Mouse (Mus musculus): Measurements from ENCODE around the gene Igsf6. TPM values are rescaled to one million over a fixed set of nuclear protein-coding genes. Genes with fewer than 3 reads are reported as not detected.
A peak's percentile ranks its signal among the peaks of the same experiment; 100 is the strongest.
"Not testable (repeated sequence)": the region's sequence is repeated elsewhere in the genome, so short reads cannot be mapped to it uniquely, and the experiment has no call there.

Gene Igsf6
- total and polyA plus RNA-seq, 3 experiments: 0.76 to 1.5 (median 0.98) TPM

GRCm38 (mm10) chr7:121041989-121042388 lies 32.4 kb downstream of the Igsf6 start:
- Histone ChIP-seq H3K79me2 (replicated peaks; ENCODE audit: control insufficient read depth, insufficient read depth, low read length) (peaks cover 13% of the 10 kb centered on the region), H3K36me3 (ENCODE audit: control insufficient read depth, insufficient read depth, low read length) (peaks cover 29% of the 10 kb centered on the region), H3K4me1 (ENCODE audit: control insufficient read depth, insufficient read depth, low read length) (peaks cover 16% of the 10 kb centered on the region), H3K27me3 (ENCODE audit: control insufficient read depth, insufficient read depth, low read length) (no peaks in the 10 kb centered on the region), H3K27ac (peak overlapping the region; percentile 2; the same call in 1 of the 2 replicates), H3K4me3 (no peak overlapping the region), H3K9ac (ENCODE audit: low read depth, low read length) (no peak overlapping the region)
- intact Hi-C loops (cut with DNase I): no loop called here
- WGBS: 67% methylated on average over 1 of the region's 1 CpGs
- TF ChIP-seq CTCF (IDR thresholded peaks at IDR 0.05) (no peak), POLR2A (IDR thresholded peaks at IDR 0.05; ENCODE audit: insufficient read depth, low read depth, low read length) (no peak), EP300 (IDR thresholded peaks at IDR 0.05; ENCODE audit: insufficient read depth, low read depth, low read length) (no peak)
- no peak for DNase-seq

- 70% methylated on average over 4 of the region's 4 CpGs for WGBS
- intact Hi-C loops (cut with DNase I): no loop called here
- TF ChIP-seq CTCF (IDR thresholded peaks at IDR 0.05): no peak
- no peak for TF ChIP-seq EP300 (IDR thresholded peaks at IDR 0.05; ENCODE audit: insufficient read depth, low read depth, low read length)
- no peak for TF ChIP-seq POLR2A (IDR thresholded peaks at IDR 0.05; ENCODE audit: insufficient read depth, low read depth, low read length)
Measured at GRCm38 (mm10) chr7:121040595-121040994, 33.8 kb downstream of the Igsf6 start.

GRCm38 (mm10) chr7:121035161-121035721 lies 39.1 kb downstream of the Igsf6 start:
- Histone ChIP-seq H3K9ac (ENCODE audit: low read depth, low read length) (peak overlapping the region; percentile 97), H3K79me2 (replicated peaks; ENCODE audit: control insufficient read depth, insufficient read depth, low read length) (peaks cover 2% of the 10 kb centered on the region), H3K36me3 (ENCODE audit: control insufficient read depth, insufficient read depth, low read length) (peaks cover 5% of the 10 kb centered on the region), H3K27ac (peak overlapping the region; percentile 97), H3K4me3 (peak overlapping the region; percentile 98), H3K27me3 (ENCODE audit: control insufficient read depth, insufficient read depth, low read length) (no peaks in the 10 kb centered on the region; the same call in 1 of the 2 replicates), H3K4me1 (ENCODE audit: control insufficient read depth, insufficient read depth, low read length) (peaks cover under 1% of the 10 kb centered on the region; the same call in 1 of the 2 replicates)
- intact Hi-C loops (cut with DNase I): loop anchor here (2.0 to 10.0 kb wide), 4 partner anchors 37 to 400 kb away; partner anchors contain the start of genes Cdr2, Igsf6, Mfsd13b and Uqcrc2
- WGBS: 1% methylated on average over 21 of the region's 24 CpGs
- DNase-seq: peak in 1 of 2 experiments; percentile 69
- peak; percentile 39; the same call in 1 of the 2 replicates for TF ChIP-seq EP300 (IDR thresholded peaks at IDR 0.05; ENCODE audit: insufficient read depth, low read depth, low read length)
- TF ChIP-seq CTCF (IDR thresholded peaks at IDR 0.05): no peak
- TF ChIP-seq POLR2A (IDR thresholded peaks at IDR 0.05; ENCODE audit: insufficient read depth, low read depth, low read length): no peak

More at GRCm38 (mm10) chr7:121040595-121040994, 33.8 kb downstream of the Igsf6 start:
- H3K36me3 ChIP-seq (ENCODE audit: control insufficient read depth, insufficient read depth, low read length): peaks cover 26% of the 10 kb centered on the region
- H3K79me2 ChIP-seq (replicated peaks; ENCODE audit: control insufficient read depth, insufficient read depth, low read length): peaks cover 13% of the 10 kb centered on the region
- H3K27me3 ChIP-seq (ENCODE audit: control insufficient read depth, insufficient read depth, low read length): no peaks in the 10 kb centered on the region
- H3K4me3 ChIP-seq: no peak overlapping the region
- DNase-seq: no peak
- peak overlapping the region; percentile 19; the same call in 1 of the 2 replicates for H3K27ac ChIP-seq
- no peak overlapping the region for H3K9ac ChIP-seq (ENCODE audit: low read depth, low read length)
- H3K4me1 ChIP-seq (ENCODE audit: control insufficient read depth, insufficient read depth, low read length): peaks cover 15% of the 10 kb centered on the region

- Histone ChIP-seq H3K4me1 (ENCODE audit: control insufficient read depth, insufficient read depth, low read length) (no peaks in the 10 kb centered on the region; the same call in 1 of the 2 replicates), H3K27ac (peak overlapping the region; percentile 97), H3K79me2 (replicated peaks; ENCODE audit: control insufficient read depth, insufficient read depth, low read length) (peaks cover 2% of the 10 kb centered on the region; the same call in 1 of the 2 replicates), H3K36me3 (ENCODE audit: control insufficient read depth, insufficient read depth, low read length) (peaks cover 5% of the 10 kb centered on the region), H3K4me3 (peak overlapping the region; percentile 98), H3K27me3 (ENCODE audit: control insufficient read depth, insufficient read depth, low read length) (no peaks in the 10 kb centered on the region; the same call in 1 of the 2 replicates), H3K9ac (ENCODE audit: low read depth, low read length) (peak overlapping the region; percentile 97)
- TF ChIP-seq EP300 (IDR thresholded peaks at IDR 0.05; ENCODE audit: insufficient read depth, low read depth, low read length): no peak
- TF ChIP-seq CTCF (IDR thresholded peaks at IDR 0.05): no peak
- TF ChIP-seq POLR2A (IDR thresholded peaks at IDR 0.05; ENCODE audit: insufficient read depth, low read depth, low read length): no peak
- intact Hi-C loops (cut with DNase I): loop anchor here (2.0 to 10.0 kb wide), 4 partner anchors 38 to 400 kb away; partner anchors contain the start of genes Cdr2, Igsf6, Mfsd13b and Uqcrc2
- WGBS: 2% methylated on average over 52 of the region's 63 CpGs
- no peak for DNase-seq
Measured at GRCm38 (mm10) chr7:121034701-121035141, 39.7 kb downstream of the Igsf6 start.

- peak; percentile 93 to 95 for DNase-seq
- Histone ChIP-seq H3K79me2 (replicated peaks; ENCODE audit: control insufficient read depth, insufficient read depth, low read length) (peaks cover 2% of the 10 kb centered on the region; the same call in 1 of the 2 replicates), H3K36me3 (ENCODE audit: control insufficient read depth, insufficient read depth, low read length) (peaks cover 5% of the 10 kb centered on the region), H3K27ac (peak within 1 kb of the TSS; percentile 97), H3K27me3 (ENCODE audit: control insufficient read depth, insufficient read depth, low read length) (no peaks in the 10 kb centered on the region; the same call in 1 of the 2 replicates), H3K9ac (ENCODE audit: low read depth, low read length) (peak within 1 kb of the TSS; percentile 97), H3K4me3 (peak within 1 kb of the TSS; percentile 98), H3K4me1 (ENCODE audit: control insufficient read depth, insufficient read depth, low read length) (no peaks in the 10 kb centered on the region; the same call in 1 of the 2 replicates)
- WGBS: 3% methylated on average over 35 of the region's 43 CpGs
- peak; percentile 54; the same call in 1 of the 2 replicates for TF ChIP-seq EP300 (IDR thresholded peaks at IDR 0.05; ENCODE audit: insufficient read depth, low read depth, low read length)
- peak; percentile 25 for TF ChIP-seq CTCF (IDR thresholded peaks at IDR 0.05)
- peak; percentile 88 for TF ChIP-seq POLR2A (IDR thresholded peaks at IDR 0.05; ENCODE audit: insufficient read depth, low read depth, low read length)
- intact Hi-C loops (cut with DNase I): loop anchor here (2.0 to 10.0 kb wide), 2 partner anchors 51 to 399 kb away; partner anchors contain the start of genes Cdr2, Mfsd13b and Uqcrc2
Measured at GRCm38 (mm10) chr7:121033856-121034652, 40.3 kb downstream of the Igsf6 start, which contains the start of gene Mettl9. TSS of gene Mettl9 (plus strand) at chr7:121034445.

GRCm38 (mm10) chr7:121029947-121030346 lies 44.4 kb downstream of the Igsf6 start:
- H3K4me1 ChIP-seq (ENCODE audit: control insufficient read depth, insufficient read depth, low read length); DNase-seq; H3K9ac ChIP-seq (ENCODE audit: low read depth, low read length); H3K79me2 ChIP-seq (replicated peaks; ENCODE audit: control insufficient read depth, insufficient read depth, low read length); H3K27me3 ChIP-seq (ENCODE audit: control insufficient read depth, insufficient read depth, low read length); H3K4me3 ChIP-seq; H3K27ac ChIP-seq; H3K36me3 ChIP-seq (ENCODE audit: control insufficient read depth, insufficient read depth, low read length): not testable (repeated sequence)
- intact Hi-C loops (cut with DNase I): loop anchor here (10.0 kb wide), 1 partner anchor 395 kb away; the partner anchor contains the start of gene Uqcrc2

Measured in heart, adult 2 months (tissue).